Mouse (Mus musculus) kidney, adult 2 months (tissue): ENCODE data around the gene Vegfd. TPM values are rescaled to one million over a fixed set of nuclear protein-coding genes. Genes with fewer than 3 reads are reported as not detected.
A peak's percentile ranks its signal among the peaks of the same experiment; 100 is the strongest.

Experiments used
- DNase-seq: peaks from one replicate; pipeline ENCODE4 v3.0.0; 2021
- H3K27ac ChIP-seq: fragments of 200-500 bp; 2 replicates; pipeline ENCODE4 v1.5.1; 2012; ENCODE audit warnings: low read depth, low read length, control low read depth, inconsistent platforms; ENCODE audit not compliant: insufficient read depth
- H3K27me3 ChIP-seq: fragments of 200-500 bp; replicated peaks from 2 replicates; pipeline ENCODE4 v1.6.1; 2012; ENCODE audit warnings: mild to moderate bottlenecking, moderate library complexity, low read length, inconsistent platforms; ENCODE audit not compliant: control insufficient read depth, insufficient read depth
- H3K36me3 ChIP-seq: fragments of 200-500 bp; 2 replicates; pipeline ENCODE4 v1.6.1; 2012; ENCODE audit warnings: mild to moderate bottlenecking, moderate library complexity, low read length, inconsistent platforms; ENCODE audit not compliant: control insufficient read depth, insufficient read depth
- H3K4me1 ChIP-seq: fragments of 200-500 bp; 2 replicates; pipeline ENCODE4 v1.6.1; 2011; ENCODE audit warnings: low read length; ENCODE audit not compliant: control insufficient read depth, insufficient read depth
- H3K4me3 ChIP-seq: fragments of 200-500 bp; 2 replicates; pipeline ENCODE4 v1.5.1; 2011; ENCODE audit warnings: mild to moderate bottlenecking, low read depth, low read length, control low read depth; ENCODE audit not compliant: insufficient read depth
- CTCF ChIP-seq: fragments of 200-500 bp; conservative IDR thresholded peaks from 2 replicates; pipeline ENCODE4 v1.5.1; 2011; ENCODE audit warnings: low read depth, mild to moderate bottlenecking, control low read depth, low read length, moderate library complexity, mixed read lengths; ENCODE audit not compliant: insufficient read depth, insufficient read length
- POLR2A ChIP-seq: fragments of 200-500 bp; IDR thresholded peaks from one replicate; pipeline ENCODE4 v1.6.1; 2011; ENCODE audit warnings: low read depth, low read length, control low read depth
- WGBS: fragments of 180-500 bp; shearing (Covaris S2); methylation state at CpG from one replicate; pipeline ENCODE4 v1.1.7; 2018; 5-methylcytosine and 5-hydroxymethylcytosine counted together
- polyA plus RNA-seq: library from polyadenylated mRNA; depleted of rRNA; stranded (reverse); fragments of >200 nt; gene quantifications from 2 replicates; pipeline ENCODE4 v1.2.3, GENCODE M21; 2012; rRNA removed

The Vegfd gene
- polyA plus RNA-seq: 5.8 and 6.0 TPM in 2 replicates

GRCm38 (mm10) chrX:164373081-164373480 is at the start of gene Vegfd:
Gene Vegfd (plus strand): TSS chrX:164373378.
- TF ChIP-seq POLR2A: no peak
- TF ChIP-seq CTCF: no peak

DNA sequence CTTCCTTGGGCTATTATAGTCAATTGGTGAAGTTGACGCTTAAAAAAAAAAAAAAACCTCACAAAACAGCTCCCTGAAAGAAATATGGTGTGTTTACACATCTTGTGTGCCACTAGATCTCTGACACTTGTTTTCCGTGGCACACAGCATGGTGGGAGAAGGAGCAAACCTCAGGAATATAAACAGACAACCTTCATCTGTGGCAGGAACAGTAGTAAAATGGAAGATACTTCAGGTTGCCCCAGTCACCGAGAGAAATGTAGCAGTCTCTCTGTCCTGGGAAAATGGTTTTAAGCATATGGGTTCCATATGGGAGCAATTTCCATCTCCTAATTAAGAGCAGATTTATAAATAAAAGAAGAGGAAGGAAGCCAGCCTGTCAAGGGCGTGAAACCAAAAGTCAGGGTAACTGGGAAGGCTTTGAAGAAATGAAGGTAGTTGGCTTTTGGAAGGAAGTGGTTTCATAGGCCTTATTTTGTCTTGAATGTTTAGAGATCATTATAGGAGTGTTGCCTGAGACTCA is 49.7 kb upstream of the Vegfd start:
- Histone ChIP-seq H3K27me3 (no peaks in the 10 kb centered on the region), H3K4me1 (no peaks in the 10 kb centered on the region), H3K27ac (no peak overlapping the region), H3K4me3 (no peak overlapping the region), H3K36me3 (no peaks in the 10 kb centered on the region)
- no peak for TF ChIP-seq POLR2A
- TF ChIP-seq CTCF: no peak
- WGBS: 76% methylated on average over 4 of the region's 4 CpGs
- no peak for DNase-seq

More at GRCm38 (mm10) chrX:164373081-164373480, at the start of gene Vegfd:
- DNase-seq: peak; percentile 57
- Histone ChIP-seq H3K4me3 (no peak within 1 kb of the TSS), H3K27ac (peak within 1 kb of the TSS; percentile 50), H3K36me3 (no peaks in the 10 kb centered on the region), H3K4me1 (no peaks in the 10 kb centered on the region; the same call in 1 of the 2 replicates), H3K27me3 (no peaks in the 10 kb centered on the region)
- 23% methylated on average over 3 of the region's 3 CpGs for WGBS

- TF ChIP-seq CTCF (no peak), POLR2A (no peak)
- Histone ChIP-seq H3K4me3 (no peak overlapping the region), H3K27ac (no peak overlapping the region), H3K27me3 (no peaks in the 10 kb centered on the region), H3K36me3 (no peaks in the 10 kb centered on the region), H3K4me1 (no peaks in the 10 kb centered on the region)
- WGBS: 74% methylated on average over 2 of the region's 2 CpGs
- no peak for DNase-seq
These were observed 42.8 kb upstream of the Vegfd start for GRCm38 (mm10) chrX:164330351-164330750.

- H3K4me3 ChIP-seq: no peak overlapping the region
- no peak overlapping the region for H3K27ac ChIP-seq
- no peak for TF ChIP-seq CTCF
- no peaks in the 10 kb centered on the region for H3K4me1 ChIP-seq
- H3K27me3 ChIP-seq: no peaks in the 10 kb centered on the region
- 80% methylated on average over 3 of the region's 3 CpGs for WGBS
- DNase-seq: no peak
- H3K36me3 ChIP-seq: no peaks in the 10 kb centered on the region
These were observed 42.4 kb upstream of the Vegfd start for GRCm38 (mm10) chrX:164330766-164331165.

- TF ChIP-seq POLR2A (no peak), CTCF (no peak)
- 62% methylated on average over 4 of the region's 4 CpGs for WGBS
- H3K36me3 ChIP-seq: no peaks in the 10 kb centered on the region
- no peak for DNase-seq
- no peak overlapping the region for H3K27ac ChIP-seq
- H3K27me3 ChIP-seq: no peaks in the 10 kb centered on the region
- no peak overlapping the region for H3K4me3 ChIP-seq
- H3K4me1 ChIP-seq: no peaks in the 10 kb centered on the region
These were observed 34.6 kb upstream of the Vegfd start for GRCm38 (mm10) chrX:164338591-164338990.

DNA sequence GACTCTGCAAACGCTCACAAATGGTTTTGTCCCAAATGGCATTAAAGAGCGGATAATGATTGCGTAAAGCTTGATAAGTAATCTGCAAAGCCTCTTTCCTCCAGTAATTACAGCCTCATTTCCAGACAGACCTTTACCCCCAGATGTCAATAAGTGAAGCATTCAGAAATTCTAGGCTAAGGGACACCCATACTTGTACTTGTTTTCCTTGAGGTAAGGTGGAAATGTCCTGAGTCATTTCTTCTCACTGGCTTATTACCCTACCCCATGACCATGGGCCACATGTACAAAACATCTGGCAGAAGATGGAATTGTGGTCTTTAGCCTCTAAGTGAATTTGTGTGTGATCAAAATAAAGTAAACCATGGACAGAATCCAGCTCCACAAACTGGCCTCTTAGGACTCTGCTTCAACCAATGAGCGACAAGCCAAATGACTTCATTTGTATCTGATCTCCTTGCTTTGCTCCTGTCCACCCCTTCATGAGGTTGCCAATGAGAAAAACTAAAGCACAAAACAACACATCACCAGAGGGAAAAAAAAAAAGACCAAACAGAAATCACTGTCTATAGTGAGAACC is 27.7 kb upstream of the Vegfd start:
- H3K36me3 ChIP-seq: no peaks in the 10 kb centered on the region
- no peak overlapping the region for H3K27ac ChIP-seq
- no peak overlapping the region for H3K4me3 ChIP-seq
- no peak for TF ChIP-seq POLR2A
- no peak for TF ChIP-seq CTCF
- DNase-seq: no peak
- 67% methylated on average over 4 of the region's 4 CpGs for WGBS
- H3K27me3 ChIP-seq: no peaks in the 10 kb centered on the region
- H3K4me1 ChIP-seq: no peaks in the 10 kb centered on the region

- Histone ChIP-seq H3K4me3 (no peak overlapping the region), H3K36me3 (no peaks in the 10 kb centered on the region), H3K4me1 (no peaks in the 10 kb centered on the region), H3K27ac (no peak overlapping the region), H3K27me3 (no peaks in the 10 kb centered on the region)
- TF ChIP-seq CTCF (no peak), POLR2A (no peak)
- 82% methylated on average over 3 of the region's 3 CpGs for WGBS
- DNase-seq: no peak
These were observed 24.2 kb upstream of the Vegfd start for GRCm38 (mm10) chrX:164348937-164349336.
